11 mouse cellular contexts compared by ENCODE assay signal in genomic region chr16:7200239-7200638, GRCm38 (mm10).
"Had no signal": no experiment of that assay in that cellular context is flagged by ENCODE, and none has a peak within 500 bp of the region (broad histone marks: within the 10 kb centered on the region; RNA-seq: fewer than 3 reads in every experiment).

No protein-coding gene starts in this region.

- H3K4me2 ChIP-seq: kidney, embryonic 15.5 days; limb, embryonic 13.5 days; liver, embryonic 15.5 days; midbrain, embryonic 13.5 days had no signal

- H3K9me3 ChIP-seq: kidney, embryonic 15.5 days; limb, embryonic 13.5 days; liver, embryonic 15.5 days; midbrain, embryonic 13.5 days had no signal

- DNase-seq: kidney, postnatal 14 days; left cerebral cortex, postnatal 4 days; lung, adult 2 months; lung, postnatal 36 days; right cerebral cortex, adult 18-20 months; right cerebral cortex, postnatal 25 days had no signal

- H3K4me1 ChIP-seq: kidney, embryonic 15.5 days; limb, embryonic 13.5 days; liver, embryonic 15.5 days had no signal

- H3K27me3 ChIP-seq: kidney, embryonic 15.5 days; limb, embryonic 13.5 days; liver, embryonic 15.5 days; midbrain, embryonic 13.5 days had no signal

- H3K4me3 ChIP-seq: kidney, embryonic 15.5 days; limb, embryonic 13.5 days; liver, embryonic 15.5 days; midbrain, embryonic 13.5 days had no signal

- H3K27ac ChIP-seq: kidney, embryonic 15.5 days; limb, embryonic 13.5 days; liver, embryonic 15.5 days; midbrain, embryonic 13.5 days had no signal

- ATAC-seq: lung, postnatal 0 days; midbrain, embryonic 13.5 days had no signal

- H3K9ac ChIP-seq: kidney, embryonic 15.5 days; limb, embryonic 13.5 days; liver, embryonic 15.5 days; midbrain, embryonic 13.5 days had no signal

- H3K36me3 ChIP-seq: kidney, embryonic 15.5 days; limb, embryonic 13.5 days; liver, embryonic 15.5 days; midbrain, embryonic 13.5 days had no signal
